Mouse (Mus musculus): ENCODE data around the gene Smurf2.

Gene Smurf2

DNA sequence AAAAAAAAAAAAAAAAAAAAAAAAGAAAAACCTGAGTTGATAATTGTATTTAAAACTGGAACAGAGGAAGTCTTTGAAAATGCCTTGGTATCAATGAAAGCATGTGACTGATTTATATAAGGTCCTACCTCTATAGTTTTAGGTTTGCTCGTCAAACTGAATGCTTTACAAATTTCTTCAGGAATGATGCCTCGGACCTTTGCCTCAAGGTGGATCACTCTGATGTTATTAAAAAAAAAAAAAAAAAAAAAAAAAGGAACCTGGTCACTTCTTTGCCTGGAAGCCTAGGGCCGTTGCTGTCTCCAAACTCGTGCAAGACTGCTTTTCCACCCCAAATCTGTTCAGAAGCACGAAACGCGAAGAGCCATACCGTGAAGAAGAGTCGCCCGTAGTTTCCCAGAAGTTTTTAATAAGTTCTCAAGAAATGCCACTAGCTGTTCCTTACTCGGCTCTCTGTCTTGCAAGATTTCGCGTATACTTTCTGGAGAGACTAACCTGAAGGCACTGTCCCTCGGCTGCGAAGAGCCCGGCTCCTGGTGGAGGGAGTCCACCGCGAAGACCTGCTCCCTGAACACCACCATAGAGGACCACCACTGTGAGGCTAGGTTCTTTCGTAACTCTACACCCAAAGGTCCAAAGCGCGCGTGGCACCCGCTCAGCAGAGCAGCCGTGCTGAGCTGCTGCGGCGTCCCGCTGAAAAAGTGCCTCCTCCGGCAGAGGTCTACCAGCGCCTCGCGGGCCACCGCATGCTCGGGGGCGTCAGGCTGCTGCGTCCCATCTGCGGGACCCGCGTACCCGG is 141.7 kb downstream of the Smurf2 start:
- TF ChIP-seq GATA4 (IDR thresholded peaks at IDR 0.05; ENCODE audit: insufficient replicate concordance, low read length) = no peak

DNA sequence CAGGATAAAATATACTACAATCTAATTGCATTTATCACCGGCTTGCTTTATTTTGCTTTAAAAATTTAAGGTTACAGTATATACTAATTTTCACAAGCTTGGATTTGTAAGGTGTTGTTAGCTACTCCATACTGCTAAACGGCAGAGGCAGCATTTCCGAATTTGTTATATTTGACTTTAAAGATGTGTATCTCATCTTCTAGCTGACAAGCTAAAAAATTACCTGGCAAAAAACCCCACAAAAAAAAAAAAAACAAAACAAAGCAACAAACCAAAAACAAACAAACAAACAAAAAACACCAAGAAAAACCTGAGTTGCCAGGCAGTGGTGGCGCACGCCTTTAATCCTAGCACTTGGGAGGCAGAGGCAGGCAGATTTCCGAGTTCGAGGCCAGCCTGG is 142.4 kb downstream of the Smurf2 start:
- TF ChIP-seq GATA4 (IDR thresholded peaks at IDR 0.05; ENCODE audit: insufficient replicate concordance, low read length) = no peak

DNA sequence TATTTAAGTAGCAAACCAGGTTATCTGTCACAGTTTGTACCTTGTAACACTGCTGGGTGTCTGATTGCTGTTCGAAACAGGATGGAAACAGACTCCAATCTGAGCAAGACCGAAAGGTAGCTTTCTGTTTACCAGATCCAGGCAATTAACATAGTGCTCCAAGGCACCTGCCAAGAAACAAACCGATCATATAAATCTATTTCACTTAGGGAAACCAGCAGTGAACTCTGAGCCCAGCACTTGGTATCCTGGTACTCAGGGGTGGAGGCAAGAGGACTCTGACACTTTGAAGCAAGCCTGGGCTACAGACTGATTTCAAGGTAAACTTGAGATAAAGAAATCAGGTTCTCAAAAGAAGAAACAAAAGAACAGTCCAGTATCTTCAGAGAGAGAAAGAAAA is 143.1 kb downstream of the Smurf2 start:
- TF ChIP-seq GATA4 (IDR thresholded peaks at IDR 0.05; ENCODE audit: insufficient replicate concordance, low read length) = no peak

DNA sequence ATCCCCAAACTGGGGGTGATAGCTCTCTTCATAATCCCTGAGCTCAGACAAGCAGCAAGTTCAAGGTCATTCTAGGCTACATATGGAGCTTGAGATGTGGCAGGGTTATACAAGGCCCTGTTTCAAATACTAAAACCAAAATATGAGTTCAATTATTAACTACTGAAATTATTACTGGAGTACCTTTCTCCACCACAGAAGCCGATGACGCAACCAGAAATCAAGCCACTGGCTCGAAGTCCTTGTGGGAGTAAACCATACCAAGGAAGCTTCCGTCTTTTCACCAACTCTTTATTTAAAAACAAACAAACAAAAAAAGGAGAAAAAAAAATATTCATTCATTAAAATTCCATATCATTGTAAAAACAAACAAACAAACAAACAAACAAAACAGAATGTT is 143.6 kb downstream of the Smurf2 start:
- TF ChIP-seq GATA4 (IDR thresholded peaks at IDR 0.05; ENCODE audit: insufficient replicate concordance, low read length) = no peak

DNA sequence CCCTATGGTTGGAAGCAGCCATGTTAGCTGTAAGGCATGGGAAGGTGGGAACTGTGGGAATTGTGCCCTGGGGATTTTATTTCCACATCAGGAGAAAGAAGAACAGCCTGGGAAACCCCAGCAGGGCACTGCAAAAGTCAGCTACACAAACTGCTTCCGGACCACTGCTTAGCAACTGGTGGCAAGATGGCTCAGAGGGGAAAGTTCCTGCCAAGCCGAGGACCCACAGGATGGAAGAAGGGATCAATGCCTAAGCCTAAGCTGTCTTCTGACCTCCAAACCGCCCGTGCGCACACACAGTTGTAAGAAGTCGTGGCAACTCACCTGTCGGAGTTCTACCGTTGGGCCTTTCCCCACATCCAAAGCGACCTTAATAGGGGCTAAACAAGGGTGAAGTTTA is 147.5 kb downstream of the Smurf2 start:
- TF ChIP-seq GATA4 (IDR thresholded peaks at IDR 0.05; ENCODE audit: insufficient replicate concordance, low read length) = no peak

DNA sequence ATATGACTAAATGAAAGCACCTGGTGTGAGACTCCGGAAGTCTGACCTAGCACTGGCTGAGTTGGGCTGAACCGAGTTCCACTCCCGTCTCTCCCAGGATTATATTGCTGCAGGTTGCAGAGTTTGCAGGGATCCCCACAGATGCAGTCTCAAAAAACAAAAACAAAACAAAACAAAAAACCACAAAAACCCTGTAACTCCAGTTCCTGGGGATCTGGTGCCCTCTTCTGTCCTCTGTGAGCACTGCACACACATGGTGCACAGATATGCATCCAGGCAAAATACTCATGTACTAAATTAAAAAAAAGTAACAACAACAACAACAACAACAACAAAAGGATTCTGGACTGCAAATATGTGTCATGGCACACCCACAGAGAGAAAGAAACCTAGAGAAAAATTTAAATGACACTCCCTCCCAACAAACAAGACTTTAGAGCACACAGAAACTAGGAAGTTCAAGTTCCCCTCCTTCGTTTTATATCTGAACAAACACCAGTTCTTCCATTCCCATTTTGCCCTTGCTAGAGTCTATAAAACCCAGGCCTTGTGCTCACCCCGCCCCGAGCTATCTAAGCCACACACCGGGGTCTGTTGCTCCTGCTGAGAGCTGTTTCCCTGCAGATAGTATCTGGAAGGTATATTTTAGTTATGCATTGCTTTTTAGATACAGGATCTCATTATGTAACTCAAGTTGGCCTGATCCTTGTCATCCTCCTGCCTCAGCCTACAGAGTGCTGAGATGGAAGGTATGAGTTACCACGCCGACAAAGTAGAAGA is 150.1 kb downstream of the Smurf2 start:
- TF ChIP-seq GATA4 (IDR thresholded peaks at IDR 0.05; ENCODE audit: insufficient replicate concordance, low read length) = no peak
